Mouse (Mus musculus) spleen, adult 2 months (tissue): ENCODE results near the gene Sart1.

Experiments
- CTCF ChIP-seq: fragments of 200-500 bp; IDR thresholded peaks from 2 replicates; pipeline ENCODE4 v1.5.1; 2011; ENCODE audit warnings: mild to moderate bottlenecking, inconsistent platforms; ENCODE audit not compliant: insufficient read depth, insufficient read length, insufficient replicate concordance; ENCODE audit errors: extremely low read depth
- POLR2A ChIP-seq: fragments of 200-500 bp; IDR thresholded peaks from 2 replicates; pipeline ENCODE4 v1.6.1; 2011; ENCODE audit warnings: low read depth, low read length, inconsistent platforms

DNA sequence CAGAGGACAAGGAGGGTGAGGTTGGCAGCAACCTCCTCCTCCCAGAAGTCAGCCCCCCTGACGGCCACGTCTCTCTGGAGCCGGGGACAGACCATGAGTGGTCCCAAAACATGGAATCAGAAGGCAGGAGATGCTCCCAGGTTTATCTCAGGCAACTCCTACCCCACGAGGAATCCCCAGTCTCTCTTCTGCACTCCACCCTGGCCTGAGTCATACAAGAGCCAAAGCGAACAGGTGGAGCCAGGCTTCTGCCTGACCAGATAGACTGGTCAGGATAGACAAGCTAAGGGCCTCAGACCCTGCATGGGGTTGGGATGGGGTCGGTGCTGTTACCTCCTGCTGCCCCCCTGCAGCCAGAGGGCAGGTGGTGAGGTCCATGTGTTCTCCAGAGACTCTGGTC, 40.4 kb downstream of the Sart1 start:
- TF ChIP-seq CTCF, result no peak
- no peak for TF ChIP-seq POLR2A
